Mouse (Mus musculus): ENCODE data around the gene Gng13.

- TF ChIP-seq POLR2A (IDR thresholded peaks at IDR 0.05; ENCODE audit: borderline replicate concordance, extremely low read depth, insufficient read depth, insufficient read length, poor library complexity, severe bottlenecking): peak; percentile 38; the same call in 1 of the 2 replicates
- no peak for TF ChIP-seq CTCF (IDR thresholded peaks at IDR 0.05; ENCODE audit: borderline replicate concordance, extremely low read depth, insufficient read depth, insufficient read length)
Measured at GRCm38 (mm10) chr17:25727265-25728008, 10.5 kb downstream of the Gng13 start, which contains the start of the genes Chtf18 and Rpusd1.

Measured in brain, embryonic 14.5 days (tissue).